Mouse (Mus musculus) monocyte, adult 2 months (primary cell): ENCODE measurements around the gene Rnf149.

Experiments used
- DNase-seq, 2 experiments: peaks; one replicate each; pipeline ENCODE4 v3.0.0; 2022; ENCODE audit warnings: low spot score in 2 of 2, low read depth in 1 of 2

Rnf149 gene

GRCm38 (mm10) chr1:39531036-39531435 lies 46.2 kb downstream of the Rnf149 start:
- DNase-seq: no peak

- peak; percentile 45 to 71 for DNase-seq
Measured at GRCm38 (mm10) chr1:39530258-39530943, 46.8 kb downstream of the Rnf149 start.

- DNase-seq: no peak
Measured at GRCm38 (mm10) chr1:39528319-39528718, 48.9 kb downstream of the Rnf149 start.

DNA sequence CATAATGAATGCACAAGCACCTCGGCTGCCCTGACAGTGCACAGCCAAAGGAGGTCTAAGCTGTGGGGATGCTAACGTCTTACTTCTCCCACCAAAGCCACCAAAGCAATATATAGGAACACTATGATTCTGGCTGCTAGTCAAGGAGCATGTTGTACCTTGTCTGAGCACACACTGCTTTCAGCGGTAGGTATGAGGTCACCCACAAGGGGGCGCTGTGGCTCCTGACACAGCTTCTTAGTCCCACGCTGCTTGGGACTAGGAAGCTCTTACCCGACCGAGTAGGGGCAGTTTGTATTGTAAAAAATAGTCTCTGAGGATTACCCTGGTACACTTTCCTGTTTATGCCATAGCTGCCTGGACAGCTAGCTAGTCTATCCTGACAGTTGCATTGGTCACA lies 49.8 kb downstream of the Rnf149 start:
- peak; percentile 55 to 75 for DNase-seq

- no peak for DNase-seq
Measured at GRCm38 (mm10) chr1:39526371-39527167, 50.6 kb downstream of the Rnf149 start.

GRCm38 (mm10) chr1:39525763-39526162 lies 51.4 kb downstream of the Rnf149 start:
- peak in 1 of 2 experiments; percentile 45 for DNase-seq

GRCm38 (mm10) chr1:39522519-39522918 lies 54.7 kb downstream of the Rnf149 start:
- DNase-seq: no peak

DNA sequence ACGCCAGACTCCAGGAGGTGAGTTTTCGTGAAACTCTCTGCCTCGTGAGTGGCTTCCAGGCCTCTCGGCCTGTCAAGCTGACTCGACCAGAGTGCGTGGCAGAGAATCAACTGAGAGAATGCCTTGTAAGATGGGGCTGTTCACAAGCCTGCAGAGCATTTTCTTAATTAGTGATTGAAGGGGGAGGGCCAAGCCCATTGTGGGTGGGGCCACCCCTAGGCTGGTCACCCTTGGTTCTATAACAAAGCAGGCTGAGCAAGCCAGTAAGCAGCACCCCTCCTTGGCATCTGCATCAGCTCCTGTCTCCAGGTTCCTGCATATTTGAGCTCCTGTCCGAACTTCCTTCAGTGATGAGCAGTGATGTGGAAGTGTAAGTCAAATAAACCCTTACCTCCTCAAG lies 55.9 kb downstream of the Rnf149 start:
- DNase-seq: no peak

DNA sequence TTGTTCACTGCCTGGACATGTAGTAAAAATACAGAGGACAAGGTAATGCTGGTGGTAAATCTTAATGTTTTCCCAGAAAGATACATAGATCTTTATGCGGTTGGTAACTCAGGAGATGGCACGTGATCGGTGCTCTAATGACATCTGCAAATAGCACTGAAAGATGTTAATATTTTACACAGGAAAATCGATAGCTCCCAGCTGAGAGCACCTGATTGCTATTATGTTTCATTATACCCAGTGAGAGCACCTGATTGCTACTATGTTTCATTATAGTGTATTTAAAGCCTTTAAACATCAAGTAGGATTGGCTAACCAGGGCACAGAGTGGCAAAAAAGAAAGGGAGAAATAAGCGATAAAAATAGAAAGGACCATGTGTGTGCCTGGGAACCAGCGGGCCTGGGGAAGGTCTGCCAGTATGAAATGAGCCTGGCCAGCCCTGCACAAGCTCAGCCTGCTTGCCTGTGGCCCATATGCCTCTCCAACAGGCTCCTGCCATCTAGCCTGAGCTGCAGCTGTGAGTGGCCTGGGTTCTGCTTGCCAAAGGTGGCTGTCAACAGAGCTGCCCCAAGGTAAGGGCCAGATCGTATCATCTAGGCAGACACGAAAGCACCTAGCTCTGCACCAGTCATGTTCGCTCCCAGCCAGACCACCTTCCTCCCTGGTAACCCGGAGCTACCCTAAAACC lies 61.8 kb downstream of the Rnf149 start:
- DNase-seq: no peak

GRCm38 (mm10) chr1:39512183-39512582 lies 65.0 kb downstream of the Rnf149 start:
- DNase-seq: no peak

DNA sequence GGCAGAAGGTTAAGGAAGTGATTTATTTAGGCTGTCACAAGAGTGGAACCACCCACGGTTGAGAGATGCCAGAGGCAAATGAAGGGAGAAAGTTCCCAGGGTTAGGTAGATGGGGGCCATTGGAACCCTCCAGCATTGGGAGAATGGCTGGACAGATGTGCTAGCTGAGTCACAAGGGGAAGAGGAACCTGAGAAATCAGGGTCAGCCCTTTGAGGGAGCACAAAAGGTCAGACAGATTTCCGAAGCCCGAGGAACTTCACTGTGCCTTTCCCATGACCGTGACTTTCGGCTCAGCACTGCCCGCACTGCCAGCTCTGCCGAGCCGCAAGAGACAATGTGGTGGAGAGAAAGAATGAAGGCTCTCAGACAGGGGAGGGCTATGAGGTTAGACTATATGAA lies 65.4 kb downstream of the Rnf149 start:
- no peak for DNase-seq

- DNase-seq: no peak
Measured at GRCm38 (mm10) chr1:39505600-39505999, 71.6 kb downstream of the Rnf149 start.

- no peak for DNase-seq
Measured at GRCm38 (mm10) chr1:39504261-39504660, 72.9 kb downstream of the Rnf149 start.

DNA sequence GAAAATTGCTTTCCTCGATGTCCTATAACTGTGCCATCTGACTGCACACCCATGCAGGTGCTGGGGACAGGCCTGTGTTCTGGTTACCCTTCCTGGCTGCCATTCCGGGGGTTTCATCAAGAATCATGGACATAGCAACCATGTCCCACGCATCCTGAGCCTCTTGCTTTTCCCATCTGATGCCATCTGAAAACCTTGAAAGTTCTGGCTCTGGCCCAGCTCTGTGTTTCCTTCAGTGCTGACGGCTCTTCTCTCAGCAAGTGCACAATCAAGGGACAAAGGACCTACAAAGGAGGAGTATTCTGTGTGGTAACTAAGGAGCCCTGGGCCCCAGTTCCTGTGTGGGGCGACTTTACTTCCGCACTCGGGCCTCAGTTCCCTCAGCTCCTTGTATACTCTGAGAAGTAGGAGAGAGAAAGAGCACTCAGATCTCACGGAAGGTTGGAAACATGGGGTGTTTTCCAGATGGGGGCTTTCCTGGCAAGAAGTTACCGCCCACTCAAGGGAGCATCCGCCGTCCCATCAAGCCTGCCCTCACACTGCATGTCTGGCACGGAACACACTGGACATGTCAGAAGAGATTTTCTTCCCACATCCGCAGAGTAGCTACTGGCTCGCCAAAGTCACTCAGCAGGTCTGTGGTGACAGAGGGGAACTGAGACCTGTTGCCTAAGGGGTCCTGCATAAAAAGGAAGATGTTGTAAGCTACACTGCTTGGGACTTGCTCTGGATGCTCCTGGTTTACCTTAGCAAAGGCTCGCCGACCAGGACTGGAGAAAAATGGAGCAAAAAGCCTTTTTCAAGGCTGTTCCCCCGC lies 74.2 kb downstream of the Rnf149 start:
- DNase-seq: peak; percentile 68 to 81
